Mouse (Mus musculus): Measurements from ENCODE around the gene Tspan18. TPM values are rescaled to one million over a fixed set of nuclear protein-coding genes. Genes with fewer than 3 reads are reported as not detected.

The Tspan18 gene
- polyA plus RNA-seq, 1 experiment, result 158 TPM

- Histone ChIP-seq H3K4me3 (replicated peaks; ENCODE audit: extremely low read depth, low read depth, low read length) (no peak overlapping the region), H3K4me1 (ENCODE audit: control insufficient read depth, insufficient read depth, low read length) (no peaks in the 10 kb centered on the region)
- 75% methylated on average over 9 of the region's 9 CpGs for WGBS
- no peak for DNase-seq
- TF ChIP-seq POLR2A (IDR thresholded peaks at IDR 0.05; ENCODE audit: borderline replicate concordance, extremely low read depth, low read depth, low read length), result no peak
- no peak for TF ChIP-seq CTCF (IDR thresholded peaks at IDR 0.05; ENCODE audit: insufficient read depth, low read length)
These were observed 31.1 kb upstream of the Tspan18 start for GRCm38 (mm10) chr2:93365411-93365810.

DNA sequence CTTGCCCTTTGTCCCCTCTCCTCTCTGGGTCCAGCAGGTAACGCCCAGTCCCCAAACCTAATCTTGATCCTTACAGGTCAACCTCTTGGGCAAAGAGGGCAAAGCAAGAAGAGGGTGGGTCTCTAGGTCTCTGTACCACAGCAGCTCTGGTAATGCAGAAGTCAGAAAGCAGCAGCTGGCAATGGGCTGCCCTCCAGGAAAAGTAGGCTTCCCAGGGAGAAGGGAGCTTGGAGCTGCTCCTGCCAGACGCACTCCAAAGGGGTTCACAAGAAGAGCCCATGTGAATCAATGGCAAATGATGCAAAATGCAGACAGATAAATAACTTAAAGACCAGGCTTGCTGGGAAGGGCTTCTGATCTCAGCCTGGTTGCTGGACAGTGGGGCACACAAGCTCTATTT is 30.6 kb upstream of the Tspan18 start:
- H3K4me3 ChIP-seq (replicated peaks; ENCODE audit: extremely low read depth, low read depth, low read length), result no peak overlapping the region
- TF ChIP-seq CTCF (IDR thresholded peaks at IDR 0.05; ENCODE audit: insufficient read depth, low read length) (no peak), POLR2A (IDR thresholded peaks at IDR 0.05; ENCODE audit: borderline replicate concordance, extremely low read depth, low read depth, low read length) (no peak)
- H3K4me1 ChIP-seq (ENCODE audit: control insufficient read depth, insufficient read depth, low read length), result no peaks in the 10 kb centered on the region
- 89% methylated on average over 2 of the region's 2 CpGs for WGBS
- no peak for DNase-seq

DNA sequence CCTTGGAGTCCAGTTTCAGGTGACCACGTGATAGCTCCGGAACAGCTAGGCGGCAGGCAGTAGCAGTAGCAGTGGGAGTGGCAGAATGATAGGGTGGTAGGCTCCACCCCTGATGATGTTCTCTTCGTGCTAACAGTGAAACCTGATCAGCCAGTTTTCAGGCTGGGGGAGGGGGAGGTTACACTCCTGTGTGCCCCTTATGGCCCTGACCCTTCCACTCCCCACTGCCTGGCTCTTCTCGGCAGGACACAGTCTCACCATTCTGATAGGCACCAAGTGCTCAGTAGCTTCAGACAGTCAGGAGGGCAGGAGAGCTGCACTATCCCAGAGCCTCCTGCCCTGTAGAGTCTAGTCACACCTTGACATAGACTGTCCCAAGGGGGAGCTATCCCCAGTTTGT is 27.1 kb upstream of the Tspan18 start:
- TF ChIP-seq CTCF (IDR thresholded peaks at IDR 0.05; ENCODE audit: insufficient read depth, low read length) (no peak), POLR2A (IDR thresholded peaks at IDR 0.05; ENCODE audit: borderline replicate concordance, extremely low read depth, low read depth, low read length) (no peak)
- no peak overlapping the region for H3K4me3 ChIP-seq (replicated peaks; ENCODE audit: extremely low read depth, low read depth, low read length)
- no peak for DNase-seq
- H3K4me1 ChIP-seq (ENCODE audit: control insufficient read depth, insufficient read depth, low read length), result no peaks in the 10 kb centered on the region
- 45% methylated on average over 5 of the region's 5 CpGs for WGBS

GRCm38 (mm10) chr2:93360310-93360709 is 26.0 kb upstream of the Tspan18 start:
- Histone ChIP-seq H3K4me1 (ENCODE audit: control insufficient read depth, insufficient read depth, low read length) (no peaks in the 10 kb centered on the region), H3K4me3 (replicated peaks; ENCODE audit: extremely low read depth, low read depth, low read length) (no peak overlapping the region)
- TF ChIP-seq POLR2A (IDR thresholded peaks at IDR 0.05; ENCODE audit: borderline replicate concordance, extremely low read depth, low read depth, low read length) (no peak), CTCF (IDR thresholded peaks at IDR 0.05; ENCODE audit: insufficient read depth, low read length) (no peak)
- no peak for DNase-seq
- 71% methylated on average over 6 of the region's 6 CpGs for WGBS

DNA sequence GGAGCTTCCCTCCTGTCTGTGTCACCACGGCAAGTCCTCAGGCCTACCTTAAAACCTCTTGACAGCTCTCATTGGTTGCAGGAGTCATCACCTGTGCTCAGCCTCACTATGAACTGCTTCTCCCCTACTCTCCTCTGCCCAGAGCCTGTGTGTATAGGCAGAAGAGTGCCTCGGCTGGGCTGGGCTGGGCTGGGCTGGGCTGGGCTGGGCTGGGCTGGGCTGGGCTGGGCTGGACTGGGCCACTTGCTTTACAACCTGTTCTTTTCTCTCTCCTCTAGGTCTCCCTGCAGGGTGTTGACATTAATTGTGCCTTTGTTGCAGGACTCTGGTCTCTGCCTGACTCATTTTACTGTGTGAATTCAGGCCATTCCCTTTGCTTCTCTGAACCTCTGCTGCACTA is 23.1 kb upstream of the Tspan18 start:
- TF ChIP-seq POLR2A (IDR thresholded peaks at IDR 0.05; ENCODE audit: borderline replicate concordance, extremely low read depth, low read depth, low read length) (no peak), CTCF (IDR thresholded peaks at IDR 0.05; ENCODE audit: insufficient read depth, low read length) (no peak)
- WGBS, result 67% methylated on average over 2 of the region's 2 CpGs
- no peak overlapping the region for H3K4me3 ChIP-seq (replicated peaks; ENCODE audit: extremely low read depth, low read depth, low read length)
- DNase-seq, result no peak
- peaks cover 19% of the 10 kb centered on the region for H3K4me1 ChIP-seq (ENCODE audit: control insufficient read depth, insufficient read depth, low read length)

DNA sequence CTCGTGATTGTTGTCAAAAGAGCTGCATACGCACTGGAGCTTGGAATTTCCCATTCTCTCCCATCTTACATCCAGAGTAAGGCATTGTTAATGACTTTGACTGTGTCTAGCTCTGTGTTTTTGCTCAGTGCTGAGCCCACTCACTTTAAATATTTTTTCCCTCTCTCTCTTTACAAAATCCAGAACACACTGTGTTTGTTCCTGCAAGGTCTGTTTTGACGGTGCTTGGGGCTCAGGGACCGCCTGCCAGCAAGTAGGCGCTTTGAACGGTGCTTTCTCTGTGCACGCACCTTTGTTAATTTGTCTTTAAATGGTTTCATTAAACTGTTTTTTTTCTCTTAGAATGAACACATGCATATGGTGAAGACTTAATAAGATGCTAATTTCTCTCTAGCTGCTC is 21.5 kb upstream of the Tspan18 start:
- Histone ChIP-seq H3K4me1 (ENCODE audit: control insufficient read depth, insufficient read depth, low read length) (peaks cover 20% of the 10 kb centered on the region), H3K4me3 (replicated peaks; ENCODE audit: extremely low read depth, low read depth, low read length) (no peak overlapping the region)
- TF ChIP-seq CTCF (IDR thresholded peaks at IDR 0.05; ENCODE audit: insufficient read depth, low read length) (no peak), POLR2A (IDR thresholded peaks at IDR 0.05; ENCODE audit: borderline replicate concordance, extremely low read depth, low read depth, low read length) (no peak)
- no peak for DNase-seq
- 74% methylated on average over 7 of the region's 7 CpGs for WGBS

- 64% methylated on average over 1 of the region's 1 CpGs for WGBS
- TF ChIP-seq CTCF (IDR thresholded peaks at IDR 0.05; ENCODE audit: insufficient read depth, low read length), result no peak
- TF ChIP-seq POLR2A (IDR thresholded peaks at IDR 0.05; ENCODE audit: borderline replicate concordance, extremely low read depth, low read depth, low read length), result no peak
- H3K4me1 ChIP-seq (ENCODE audit: control insufficient read depth, insufficient read depth, low read length), result peaks cover 20% of the 10 kb centered on the region
- H3K4me3 ChIP-seq (replicated peaks; ENCODE audit: extremely low read depth, low read depth, low read length), result no peak overlapping the region
- no peak for DNase-seq
These were observed 20.3 kb upstream of the Tspan18 start for GRCm38 (mm10) chr2:93354621-93355020.

DNA sequence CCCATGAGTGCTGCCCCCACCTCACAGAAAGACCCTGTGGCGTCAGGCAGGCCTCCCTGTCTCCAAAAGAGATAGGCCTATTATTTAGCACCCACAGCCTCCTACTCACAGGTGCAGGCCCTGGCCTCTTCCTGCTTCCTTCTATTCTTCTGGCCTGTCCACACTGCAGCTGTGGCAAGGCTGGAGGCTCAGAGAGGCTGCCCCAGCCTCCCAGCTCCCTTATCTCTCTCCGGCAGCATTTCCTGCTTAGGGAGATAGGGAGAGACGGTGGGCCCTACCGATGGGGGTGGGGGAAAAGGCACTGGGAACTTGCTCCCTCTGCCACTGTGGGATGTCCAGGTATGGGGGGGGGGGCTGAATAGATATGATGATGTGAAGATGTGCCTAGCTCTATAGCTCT is 19.4 kb upstream of the Tspan18 start:
- DNase-seq, result no peak
- peaks cover 20% of the 10 kb centered on the region for H3K4me1 ChIP-seq (ENCODE audit: control insufficient read depth, insufficient read depth, low read length)
- WGBS, result 46% methylated on average over 4 of the region's 4 CpGs
- H3K4me3 ChIP-seq (replicated peaks; ENCODE audit: extremely low read depth, low read depth, low read length), result no peak overlapping the region
- TF ChIP-seq CTCF (IDR thresholded peaks at IDR 0.05; ENCODE audit: insufficient read depth, low read length) (no peak), POLR2A (IDR thresholded peaks at IDR 0.05; ENCODE audit: borderline replicate concordance, extremely low read depth, low read depth, low read length) (no peak)

- 57% methylated on average over 8 of the region's 8 CpGs for WGBS
- DNase-seq, result no peak
These were observed 18.8 kb upstream of the Tspan18 start for GRCm38 (mm10) chr2:93352915-93353685.

GRCm38 (mm10) chr2:93351352-93351751 is 17.0 kb upstream of the Tspan18 start:
- TF ChIP-seq POLR2A (IDR thresholded peaks at IDR 0.05; ENCODE audit: borderline replicate concordance, extremely low read depth, low read depth, low read length) (no peak), CTCF (IDR thresholded peaks at IDR 0.05; ENCODE audit: insufficient read depth, low read length) (no peak)
- Histone ChIP-seq H3K4me3 (replicated peaks; ENCODE audit: extremely low read depth, low read depth, low read length) (no peak overlapping the region), H3K4me1 (ENCODE audit: control insufficient read depth, insufficient read depth, low read length) (peaks cover 26% of the 10 kb centered on the region)
- DNase-seq, result no peak
- WGBS, result 50% methylated on average over 7 of the region's 7 CpGs

More at GRCm38 (mm10) chr2:93352915-93353685, 18.8 kb upstream of the Tspan18 start:
- H3K4me3 ChIP-seq (replicated peaks; ENCODE audit: extremely low read depth, low read depth, low read length), result no peak overlapping the region
- peaks cover 22% of the 10 kb centered on the region for H3K4me1 ChIP-seq (ENCODE audit: control insufficient read depth, insufficient read depth, low read length)
- TF ChIP-seq CTCF (IDR thresholded peaks at IDR 0.05; ENCODE audit: insufficient read depth, low read length), result no peak
- TF ChIP-seq POLR2A (IDR thresholded peaks at IDR 0.05; ENCODE audit: borderline replicate concordance, extremely low read depth, low read depth, low read length), result no peak

Data from lung, adult 2 months (tissue).